Mouse (Mus musculus) erythroblast, adult 5-6 weeks (primary cell): ENCODE data around the gene Gphb5. TPM values are rescaled to one million over a fixed set of nuclear protein-coding genes. Genes with fewer than 3 reads are reported as not detected.

Experiments
- ATAC-seq: replicated peaks from 2 replicates; pipeline ENCODE4 v1.8.0; 2016; ENCODE audit warnings: moderate number of reproducible peaks, mild to moderate bottlenecking, moderate TSS enrichment, inconsistent platforms; ENCODE audit not compliant: poor library complexity, low FRiP score, severe bottlenecking
- total RNA-seq, 2 experiments: library from RNA; stranded (forward) in 1 of 2; stranded (reverse) in 1 of 2; fragments of 150-400 nt in 1 of 2; fragments of 200-764, 138-1000 nt in 1 of 2; gene quantifications; 2 replicates each; pipeline versions ENCODE4 v1.2.3 to v1.2.4; 2015 to 2017; ENCODE audit warnings: low replicate concordance in 2 of 2

Gene Gphb5
- total RNA-seq, 2 experiments from 2014 or later, result not detected

DNA sequence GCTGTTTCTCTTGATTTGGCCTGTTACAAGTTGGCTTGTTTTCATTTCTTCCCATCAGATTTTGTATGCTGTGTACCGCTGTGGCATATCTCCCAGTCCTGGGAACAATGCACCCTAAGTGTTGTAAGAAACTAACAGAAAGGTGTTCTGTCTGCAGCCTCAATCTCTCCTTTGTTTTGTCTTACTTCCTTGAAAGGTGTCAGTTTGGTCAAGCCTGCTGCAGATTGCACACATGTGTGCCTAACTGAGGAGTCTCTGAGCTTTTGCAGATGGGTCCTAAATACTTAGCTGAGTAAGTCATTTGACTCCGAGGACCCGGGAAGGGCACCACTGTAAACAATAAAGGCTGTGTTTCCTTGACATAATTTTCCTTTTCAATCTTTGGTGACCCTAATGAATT lies 20.0 kb downstream of the Gphb5 start:
- no peak for ATAC-seq

DNA sequence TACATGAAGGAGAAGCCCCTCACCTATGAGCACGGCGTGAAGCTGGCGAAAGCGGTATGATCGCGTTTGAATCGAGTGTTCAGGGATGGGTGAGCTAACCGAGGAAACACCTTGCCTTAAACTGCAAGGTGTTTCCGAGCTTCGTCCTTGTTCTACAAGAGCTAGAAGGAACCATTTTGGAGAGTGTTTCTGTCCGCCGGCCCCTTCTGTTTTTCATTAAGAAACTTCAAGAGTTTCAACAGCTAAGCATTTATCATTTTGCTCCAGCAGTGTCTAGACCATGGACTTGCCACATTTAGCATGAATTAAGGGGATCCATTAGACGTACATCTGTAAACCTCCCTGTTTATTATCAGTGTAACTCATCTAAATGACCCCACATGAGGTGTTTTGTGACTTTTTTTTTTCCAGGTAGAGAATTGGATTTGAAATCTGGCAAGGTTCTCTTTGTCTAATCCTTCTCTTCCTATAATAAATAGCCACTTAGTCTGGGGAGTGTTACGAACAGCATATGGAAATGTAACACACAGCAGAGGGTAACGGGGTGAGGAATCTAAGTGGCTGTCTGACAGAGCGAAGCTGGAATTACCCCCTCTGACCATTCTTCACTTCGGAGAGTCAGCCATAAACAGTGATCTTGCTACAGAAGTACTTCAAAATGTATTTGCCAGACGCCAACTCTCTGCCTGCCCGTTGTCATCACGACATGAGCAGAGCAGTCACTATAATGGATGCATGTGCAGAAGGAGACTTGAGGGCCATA lies 22.4 kb downstream of the Gphb5 start:
- no peak for ATAC-seq

DNA sequence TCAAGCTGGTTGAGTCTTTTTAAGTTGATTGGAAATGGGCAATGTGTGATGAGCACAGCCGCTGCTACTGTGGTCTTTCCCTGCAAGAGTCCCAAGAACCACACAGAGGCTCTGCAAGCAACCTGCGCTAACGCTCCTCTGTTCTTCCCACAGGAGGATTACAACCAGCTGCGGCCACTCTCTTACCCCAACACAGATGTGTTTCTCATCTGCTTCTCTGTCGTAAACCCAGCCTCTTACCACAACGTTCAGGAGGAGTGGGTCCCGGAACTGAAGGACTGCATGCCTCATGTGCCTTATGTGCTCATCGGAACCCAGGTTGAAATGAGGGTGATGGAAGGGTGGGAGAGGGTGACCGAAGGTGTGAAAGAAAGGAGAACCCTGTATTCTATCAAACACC lies 25.1 kb downstream of the Gphb5 start:
- no peak for ATAC-seq

DNA sequence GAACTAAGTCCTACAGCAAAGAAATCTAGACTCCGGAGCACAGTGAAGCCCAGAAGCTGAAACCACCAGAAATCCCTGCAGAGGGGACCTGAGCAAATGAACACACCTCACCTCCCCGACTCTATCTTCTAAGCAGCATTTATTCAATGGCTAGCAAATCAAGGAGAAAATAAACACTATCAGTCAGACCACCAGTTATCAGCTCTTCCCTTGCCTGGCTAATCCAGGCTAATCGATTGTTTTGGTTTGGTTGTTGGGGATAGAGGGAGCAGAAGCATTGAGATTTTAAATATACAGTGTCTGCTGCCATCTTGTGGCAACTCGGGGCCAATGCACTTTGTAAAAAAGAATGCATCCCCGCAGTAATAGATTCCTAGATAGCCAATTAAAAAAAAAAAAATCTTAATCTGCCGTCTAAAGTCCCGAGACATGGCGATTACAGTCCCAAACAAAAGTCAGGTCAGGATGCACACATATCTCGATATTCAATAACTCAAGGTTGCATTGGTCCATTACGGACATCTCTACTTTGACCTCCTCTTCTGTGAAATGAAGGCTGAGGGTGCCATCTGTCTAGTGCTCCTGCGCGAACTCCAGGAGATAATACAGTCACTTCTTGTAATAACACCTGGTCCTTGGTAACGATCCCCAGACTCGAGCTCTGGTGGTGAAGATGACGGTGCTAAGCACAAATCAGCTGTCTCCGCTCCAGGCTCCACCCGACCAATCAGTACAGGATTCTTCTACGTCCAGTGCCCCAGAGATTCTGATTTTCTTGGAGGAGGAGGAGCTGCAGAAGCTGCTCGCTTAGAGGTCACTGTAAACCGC lies 27.1 kb downstream of the Gphb5 start:
- ATAC-seq, result no peak

DNA sequence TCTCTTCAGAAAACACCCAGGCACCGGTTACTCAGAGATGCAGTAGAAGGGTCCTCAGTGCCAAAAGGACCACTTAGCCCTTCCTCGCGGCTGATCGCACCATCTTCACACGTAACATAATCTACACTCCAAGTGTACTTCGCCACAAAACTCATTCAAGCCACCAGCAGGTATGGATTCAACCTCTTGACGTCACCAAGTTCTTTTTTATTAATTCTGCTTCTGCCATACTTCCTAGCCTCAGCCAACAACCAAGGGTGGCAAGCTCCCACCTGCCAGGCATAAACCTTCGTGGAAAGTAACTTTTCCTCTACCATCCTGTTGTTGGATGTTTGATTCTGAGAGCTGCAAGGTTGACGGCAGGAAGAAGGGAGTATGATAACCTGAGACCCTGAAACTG lies 28.1 kb downstream of the Gphb5 start:
- no peak for ATAC-seq

DNA sequence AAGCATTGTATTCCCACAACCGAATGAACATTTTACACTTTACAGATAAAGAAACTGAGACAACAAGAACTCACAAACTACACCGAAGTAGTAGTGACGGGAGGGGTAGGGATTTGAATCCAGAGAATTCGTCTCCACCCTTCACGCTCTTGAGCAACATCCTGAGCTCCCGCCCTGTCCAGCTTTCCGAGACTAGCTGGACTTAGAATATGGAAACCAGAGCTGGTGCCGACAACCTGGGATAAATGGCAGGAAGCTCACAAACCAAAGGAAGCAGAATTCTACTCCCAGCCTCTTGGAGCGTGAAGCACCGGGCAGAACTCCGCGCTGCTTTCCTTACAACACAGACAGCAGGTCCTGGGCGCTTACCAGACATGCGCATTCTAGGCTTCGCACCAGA lies 28.7 kb downstream of the Gphb5 start:
- no peak for ATAC-seq

DNA sequence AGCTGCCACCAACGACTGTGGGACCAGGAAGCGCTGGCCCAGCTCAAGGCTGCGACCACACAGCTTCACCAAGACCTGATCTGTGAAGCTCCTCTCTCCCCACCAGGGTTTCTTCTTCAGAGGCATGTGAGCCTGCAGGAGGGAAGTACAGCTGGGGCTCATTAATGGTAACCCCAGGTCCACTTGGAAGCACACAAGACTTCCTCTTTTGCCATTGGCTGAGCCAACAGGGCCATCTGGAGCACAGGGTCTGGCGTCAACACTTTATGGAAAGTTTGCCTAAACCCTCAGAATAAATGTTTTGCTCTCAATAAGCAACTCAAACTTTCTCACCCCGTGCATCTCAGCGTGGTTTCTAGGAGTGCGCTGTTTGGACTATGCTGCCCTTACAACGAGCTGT lies 29.4 kb downstream of the Gphb5 start:
- no peak for ATAC-seq

DNA sequence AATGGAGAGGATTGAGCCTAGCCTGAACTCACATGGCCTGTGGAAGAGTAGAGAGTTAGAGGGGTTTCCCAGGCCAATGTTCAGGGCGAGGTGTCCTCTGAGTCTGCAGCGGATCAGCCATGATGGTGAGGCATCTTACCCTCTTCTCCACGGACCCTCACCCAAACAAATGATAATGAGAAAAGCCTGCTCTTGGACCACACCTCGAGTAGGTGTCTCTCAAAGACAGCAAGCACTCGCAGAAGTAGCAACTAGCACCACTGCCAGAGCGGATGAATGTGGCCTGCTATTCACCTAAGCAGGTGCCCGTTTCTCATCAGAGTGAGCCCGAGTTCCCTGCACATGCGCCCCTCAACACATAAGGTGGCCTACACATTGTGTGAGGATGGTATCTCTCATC lies 29.9 kb downstream of the Gphb5 start:
- ATAC-seq, result no peak

DNA sequence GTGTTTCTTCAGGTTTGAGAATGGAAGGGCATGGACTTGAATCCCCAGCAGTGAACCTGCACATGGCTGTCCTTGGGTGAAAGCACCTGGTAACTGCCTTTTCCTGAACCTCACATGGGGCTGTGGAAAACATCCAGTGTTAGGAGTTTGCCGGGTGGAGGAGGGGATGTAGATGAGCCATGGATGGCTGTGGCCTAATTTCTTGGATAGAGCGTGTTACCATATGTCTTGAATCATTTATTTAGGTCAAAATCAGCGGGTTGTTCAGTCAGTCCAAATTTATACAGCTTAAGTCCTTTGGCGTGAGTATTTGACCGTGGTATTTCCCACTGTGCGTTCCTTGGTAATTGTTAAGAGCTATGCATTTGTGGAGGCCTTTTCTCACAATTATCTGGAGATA lies 40.5 kb downstream of the Gphb5 start:
- no peak for ATAC-seq

DNA sequence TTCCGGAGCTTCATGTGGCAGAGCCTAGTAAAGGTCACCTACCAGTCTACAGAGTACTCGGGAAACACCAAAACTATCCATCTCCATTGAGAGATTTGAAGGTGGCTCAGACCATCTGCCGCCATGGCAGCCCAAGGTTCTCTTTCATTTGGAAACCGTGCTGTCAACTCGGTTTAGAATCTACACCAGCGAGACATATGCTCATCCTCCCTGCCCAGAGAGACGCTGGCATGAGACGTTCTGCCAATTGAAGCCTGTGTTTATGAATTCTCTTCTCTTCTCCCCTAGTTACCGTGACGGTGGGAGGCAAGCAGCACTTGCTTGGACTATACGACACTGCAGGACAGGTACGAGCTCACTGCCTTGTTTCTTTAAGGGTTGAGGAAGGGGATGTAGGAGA lies 41.5 kb downstream of the Gphb5 start:
- ATAC-seq, result no peak

DNA sequence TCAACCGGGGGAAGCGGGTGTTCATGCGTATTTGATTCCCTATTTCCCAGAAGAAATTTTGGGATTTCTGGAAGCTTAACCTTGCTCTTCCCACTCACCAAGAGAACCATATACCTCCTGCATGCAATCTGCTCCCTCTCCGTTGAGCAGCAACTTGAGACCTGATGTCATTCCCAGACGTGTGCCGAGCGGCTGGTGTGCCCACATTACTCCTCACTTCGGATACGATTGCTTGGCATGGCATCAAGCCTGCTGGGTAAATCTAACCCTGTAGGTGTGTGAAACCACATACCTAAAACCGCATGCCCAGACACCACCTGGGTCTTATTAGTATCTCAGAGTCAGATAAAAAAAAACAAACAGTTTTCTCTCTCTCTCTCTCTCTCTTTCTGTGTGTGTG lies 42.1 kb downstream of the Gphb5 start:
- ATAC-seq, result no peak

DNA sequence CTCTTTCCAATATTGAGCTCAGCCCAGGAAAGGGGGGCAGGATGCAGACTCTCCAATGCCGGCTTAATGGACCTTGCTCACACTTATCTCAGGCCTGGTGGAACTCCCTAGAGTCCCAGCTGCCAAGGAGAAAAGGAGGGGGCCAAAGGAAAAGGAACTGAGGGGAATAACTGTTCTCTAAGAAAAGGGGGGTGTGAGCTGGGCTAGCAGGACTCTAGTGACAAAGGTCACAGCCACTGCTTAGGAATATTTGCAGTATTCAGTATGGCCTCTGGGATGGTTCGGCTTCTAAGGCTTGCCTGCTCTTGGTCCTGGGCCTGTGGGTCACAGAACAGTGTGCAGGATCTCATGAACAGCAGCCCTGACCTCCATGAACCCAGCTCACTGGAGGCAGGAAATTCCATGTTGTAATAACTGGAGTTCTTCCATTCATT lies 47.1 kb downstream of the Gphb5 start:
- ATAC-seq, result no peak

DNA sequence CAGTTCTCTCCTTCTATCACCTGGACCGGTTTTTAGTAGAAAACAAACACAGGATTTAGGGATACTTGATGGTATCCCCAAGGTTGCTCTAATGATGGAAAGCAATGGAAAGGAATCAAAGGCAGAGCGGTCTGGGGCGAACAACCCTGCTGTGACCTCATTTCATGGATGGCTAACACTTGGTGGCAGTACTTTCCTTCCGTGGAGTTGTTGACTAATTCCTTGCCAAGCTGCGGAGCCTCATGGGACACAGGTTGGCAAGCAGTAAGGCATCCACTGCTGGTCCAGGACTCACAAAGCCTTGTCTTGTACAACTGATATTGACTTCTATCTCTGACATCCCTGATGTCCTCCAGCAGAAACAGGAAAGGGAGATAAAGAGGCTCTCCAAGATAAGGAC lies 48.1 kb downstream of the Gphb5 start:
- ATAC-seq, result no peak

DNA sequence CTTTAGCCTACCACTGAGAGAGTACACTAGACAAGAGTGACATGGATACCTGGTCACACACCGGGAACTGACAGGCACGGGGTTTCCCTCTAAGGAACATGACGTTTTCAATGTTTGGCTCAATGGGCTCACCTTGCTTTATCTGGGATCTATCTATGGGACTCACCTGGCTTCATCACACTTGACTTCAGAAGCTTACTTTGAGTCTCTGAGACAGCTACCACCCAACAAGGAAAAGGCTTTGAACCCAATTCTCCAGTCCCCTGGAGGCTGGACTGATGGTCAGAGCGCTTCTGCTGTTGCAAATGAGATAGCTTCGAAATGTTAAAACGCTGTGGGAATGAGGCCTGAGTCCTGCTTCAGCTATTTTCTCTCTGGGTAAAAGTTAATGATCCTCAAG lies 49.2 kb downstream of the Gphb5 start:
- no peak for ATAC-seq

DNA sequence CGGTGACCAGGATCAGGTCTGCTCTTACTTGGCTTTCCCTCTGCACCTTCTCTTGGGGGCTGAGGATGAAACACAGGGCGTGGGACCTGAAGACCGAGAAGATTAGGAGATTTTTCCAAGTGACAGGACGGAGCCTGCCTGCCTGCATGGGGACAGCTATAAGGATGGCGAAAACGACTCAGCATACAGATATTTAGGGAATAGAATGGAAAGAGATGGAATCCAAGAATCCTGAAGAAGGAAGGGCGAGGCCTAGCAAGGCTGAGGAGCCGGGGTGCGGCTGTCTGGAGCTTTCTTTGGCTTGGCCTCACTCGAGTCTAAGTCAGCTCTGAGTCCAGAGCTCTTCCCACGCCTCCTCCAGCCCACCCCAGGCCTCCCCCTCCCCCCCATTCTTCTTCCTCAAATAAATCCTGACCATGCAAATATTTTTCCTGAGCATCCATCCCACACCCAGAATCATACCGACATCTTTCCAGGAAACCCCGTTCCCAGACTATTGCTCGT lies 50.9 kb downstream of the Gphb5 start:
- no peak for ATAC-seq

DNA sequence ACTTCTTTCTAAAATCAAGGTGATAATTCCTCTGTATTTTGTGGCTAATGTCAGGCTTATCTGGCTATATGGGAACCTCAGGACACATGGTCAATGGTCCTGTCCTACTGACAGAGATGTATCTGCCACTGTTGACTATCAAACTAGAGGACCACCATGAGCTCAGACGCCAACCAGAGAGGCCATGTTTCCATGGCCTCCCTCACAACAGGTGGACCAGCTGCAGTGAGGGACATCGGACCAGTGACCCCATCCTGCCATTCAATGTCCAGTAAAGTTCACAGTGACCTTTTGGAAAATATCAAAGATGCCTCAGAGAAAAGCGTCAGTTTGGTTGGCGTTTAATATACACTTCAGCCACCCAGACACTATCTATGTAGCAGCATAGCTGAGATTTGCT lies 52.2 kb downstream of the Gphb5 start:
- no peak for ATAC-seq

DNA sequence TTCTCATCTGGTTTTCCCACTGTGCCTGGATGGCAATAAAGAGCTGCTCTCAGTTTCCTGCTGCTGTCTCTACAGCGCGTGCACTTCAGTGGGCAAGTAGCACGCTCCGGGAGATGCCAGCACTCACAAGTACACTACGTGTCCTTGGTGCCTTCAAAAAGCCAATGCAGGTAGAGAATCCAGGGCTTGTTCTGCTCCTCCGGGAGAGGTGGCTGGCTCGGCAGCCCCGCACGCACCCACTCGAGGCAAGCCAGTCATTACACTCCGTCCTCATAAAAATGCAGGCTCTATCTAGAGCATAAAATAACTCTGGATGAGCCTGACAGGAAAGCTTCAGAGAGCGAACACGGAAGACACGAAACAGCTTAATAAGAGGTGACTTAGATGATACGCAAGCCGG lies 54.1 kb downstream of the Gphb5 start:
- ATAC-seq, result no peak
